Mouse (Mus musculus): ENCODE results near the gene Fbln1.

DNA sequence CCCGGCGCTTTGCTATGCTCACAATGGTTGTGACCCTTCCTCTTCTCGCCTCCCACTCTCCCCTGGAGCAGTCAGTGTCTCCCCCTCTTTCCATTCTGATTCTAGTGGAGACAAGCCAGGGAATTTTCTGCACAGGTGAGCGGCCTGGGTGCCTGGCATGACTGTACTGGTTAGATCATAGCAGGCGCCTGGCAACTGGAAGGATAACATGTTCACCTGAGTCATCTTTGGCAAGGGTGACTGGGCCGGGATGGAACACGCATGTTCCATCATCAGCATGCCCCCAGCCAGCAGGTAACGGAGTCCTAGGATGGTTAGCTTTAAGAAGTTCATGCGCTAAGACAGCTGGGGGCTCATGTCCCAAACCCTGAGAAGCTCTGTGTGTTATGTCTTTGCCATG, 93.2 kb downstream of the Fbln1 start:
- no peak for TF ChIP-seq CTCF (IDR thresholded peaks at IDR 0.05; ENCODE audit: low read depth, low read length)
- TF ChIP-seq POLR2A (IDR thresholded peaks at IDR 0.05; ENCODE audit: borderline replicate concordance, low read depth, low read length) = no peak

Data from bone marrow macrophage, adult 2 months (primary cell).